Mouse (Mus musculus) embryonic facial prominence, embryonic 14.5 days (tissue): ENCODE data around the gene Pigm. TPM values are rescaled to one million over a fixed set of nuclear protein-coding genes. Genes with fewer than 3 reads are reported as not detected.

ENCODE experiments used
- ATAC-seq: fragments of 200-750 bp; cut with Nextera tagmentation; 2 replicates; pipeline ENCODE4 v1.8.0; 2017; ENCODE audit warnings: low read depth, moderate number of reproducible peaks, moderate TSS enrichment
- DNase-seq: peaks from one replicate; pipeline ENCODE4 v3.0.0-alpha.2; 2015; ENCODE audit warnings: low spot score
- H3K27ac ChIP-seq: fragments of 300-500 bp; sonication (generic); replicated peaks from 2 replicates; pipeline ENCODE4 v1.5.1; 2014; ENCODE audit warnings: low read depth, mild to moderate bottlenecking, low read length, moderate library complexity
- H3K27me3 ChIP-seq: fragments of 300-500 bp; sonication (generic); replicated peaks from 2 replicates; pipeline ENCODE4 v1.6.1; 2014; ENCODE audit warnings: low read length; ENCODE audit not compliant: control insufficient read depth, insufficient read depth
- H3K36me3 ChIP-seq: fragments of 300-500 bp; sonication (generic); 2 replicates; pipeline ENCODE4 v1.6.1; 2014; ENCODE audit warnings: low read length, mixed read lengths; ENCODE audit not compliant: control insufficient read depth, insufficient read depth
- H3K4me1 ChIP-seq: fragments of 300-500 bp; sonication (generic); 2 replicates; pipeline ENCODE4 v1.6.1; 2014; ENCODE audit warnings: antibody characterized with exemption, low read length; ENCODE audit not compliant: control insufficient read depth, insufficient read depth
- H3K4me2 ChIP-seq: fragments of 300-500 bp; sonication (generic); 2 replicates; pipeline ENCODE4 v1.6.1; 2014; ENCODE audit warnings: low read depth, mild to moderate bottlenecking, low read length, moderate library complexity, mixed read lengths
- H3K4me3 ChIP-seq: fragments of 300-500 bp; sonication (generic); 2 replicates; pipeline ENCODE4 v1.5.1; 2014; ENCODE audit warnings: low read depth, mild to moderate bottlenecking, low read length
- H3K9ac ChIP-seq: fragments of 300-500 bp; sonication (generic); 2 replicates; pipeline ENCODE4 v1.6.1; 2014; ENCODE audit warnings: low read depth, mild to moderate bottlenecking, low read length, moderate library complexity, mixed read lengths
- H3K9me3 ChIP-seq: fragments of 300-500 bp; sonication (generic); 2 replicates; pipeline ENCODE4 v1.6.1; 2016; ENCODE audit warnings: low read length; ENCODE audit not compliant: control insufficient read depth
- WGBS: fragments of 180-500 bp; shearing (Covaris S2); extraction: QIAGEN DNeasy Blood & Tissue Kit; methylation state at CpG from one replicate; pipeline ENCODE4 v1.1.7; 2014; 5-methylcytosine and 5-hydroxymethylcytosine counted together
- polyA plus RNA-seq: library from polyadenylated mRNA; unstranded; fragments of >200 nt; fragmentation: Nextera tagmentation; extraction: Ambion mirVana; gene quantifications from 2 replicates; pipeline ENCODE4 v1.2.1, GENCODE M21; 2014

Pigm gene
- polyA plus RNA-seq: 6.9 and 7.2 TPM in 2 replicates

- peak; percentile 99 for ATAC-seq
- H3K4me1 ChIP-seq: peaks cover 16% of the 10 kb centered on the region
- peak within 1 kb of the TSS; percentile 96 for H3K4me2 ChIP-seq
- peak within 1 kb of the TSS; percentile 84 for H3K27ac ChIP-seq
- H3K36me3 ChIP-seq: peaks cover 16% of the 10 kb centered on the region
- DNase-seq: peak; percentile 99
- H3K4me3 ChIP-seq: peak within 1 kb of the TSS; percentile 98
- peak within 1 kb of the TSS; percentile 86 for H3K9ac ChIP-seq
- WGBS: under 1% methylated on average over 29 of the region's 39 CpGs
- H3K9me3 ChIP-seq: no peaks in the 10 kb centered on the region
- no peaks in the 10 kb centered on the region for H3K27me3 ChIP-seq
Measured at GRCm38 (mm10) chr1:172376198-172376667, at the start of gene Pigm. TSS of gene Pigm (plus strand) at chr1:172376546.

DNA sequence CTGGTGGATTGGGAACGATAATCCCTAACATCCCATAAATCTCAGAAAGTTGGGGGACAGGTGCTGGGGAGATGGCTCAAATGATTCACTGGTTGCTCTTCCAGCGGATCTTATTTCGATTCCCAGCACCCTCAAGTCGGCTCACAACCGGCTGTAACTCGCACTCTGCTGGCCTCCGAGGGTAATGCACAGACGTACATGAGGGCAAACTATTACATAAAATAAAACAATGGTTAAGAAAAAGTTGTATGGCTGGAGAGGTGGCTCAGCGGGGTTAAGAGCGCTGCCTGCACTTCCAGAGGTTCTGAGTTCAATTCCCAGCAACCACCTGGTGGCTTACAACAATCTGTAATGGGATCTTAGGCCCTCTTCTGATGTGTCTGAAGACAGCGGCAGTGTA lies 49.7 kb upstream of the Pigm start:
- H3K4me2 ChIP-seq: peak overlapping the region; percentile 81
- H3K9ac ChIP-seq: peak overlapping the region; percentile 55; the same call in 1 of the 2 replicates
- DNase-seq: no peak
- no peak for ATAC-seq
- peaks cover 50% of the 10 kb centered on the region for H3K27me3 ChIP-seq
- H3K9me3 ChIP-seq: 0 out of 2 replicates have a peak, but pooled peaks cover 5% of the 10 kb centered on the region
- H3K36me3 ChIP-seq: no peaks in the 10 kb centered on the region
- H3K4me3 ChIP-seq: peak overlapping the region; percentile 47
- 62% methylated on average over 11 of the region's 11 CpGs for WGBS
- no peaks in the 10 kb centered on the region for H3K4me1 ChIP-seq
- no peak overlapping the region for H3K27ac ChIP-seq

DNA sequence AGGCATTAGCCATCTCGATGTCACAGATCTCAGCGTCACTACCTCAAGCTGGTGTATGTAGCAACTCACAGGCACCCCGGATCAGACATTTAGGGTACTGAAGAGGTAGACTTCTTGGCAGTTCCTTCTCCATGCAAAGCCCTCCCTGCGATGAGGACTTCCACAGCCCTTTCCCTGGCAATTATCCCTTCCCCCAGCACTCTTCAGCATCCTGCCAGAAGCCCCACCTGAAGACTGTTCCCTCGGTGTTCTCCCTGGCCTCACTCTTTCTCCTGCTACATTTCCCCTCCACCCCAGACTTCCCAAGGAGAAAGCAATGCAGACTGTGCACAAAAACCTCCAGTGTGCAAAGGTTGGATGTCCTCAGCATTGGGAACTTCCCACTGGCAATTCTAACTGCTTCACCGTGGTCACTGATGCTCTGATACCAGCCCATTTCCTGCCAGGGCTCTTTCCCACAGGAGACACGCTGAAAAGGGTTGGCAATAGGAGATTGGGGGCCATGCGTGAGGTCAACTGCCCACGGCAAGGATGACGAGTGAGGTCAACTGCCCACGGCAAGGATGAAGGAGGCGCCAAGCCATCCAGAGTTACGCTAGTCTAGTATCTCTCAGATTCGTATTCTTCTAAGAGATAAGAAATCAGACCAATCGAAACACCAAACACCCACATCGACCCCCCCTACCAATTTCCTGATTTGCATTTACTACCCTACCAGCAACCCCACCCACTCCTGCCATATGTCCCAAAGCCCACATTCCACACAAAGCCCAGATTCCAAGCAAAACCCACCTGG lies 48.9 kb upstream of the Pigm start:
- Histone ChIP-seq H3K9me3 (0 out of 2 replicates have a peak, but pooled peaks cover 5% of the 10 kb centered on the region), H3K27me3 (peaks cover 50% of the 10 kb centered on the region), H3K9ac (no peak overlapping the region), H3K4me1 (no peaks in the 10 kb centered on the region), H3K4me3 (no peak overlapping the region), H3K27ac (no peak overlapping the region), H3K36me3 (no peaks in the 10 kb centered on the region), H3K4me2 (no peak overlapping the region)
- ATAC-seq (no peak), DNase-seq (no peak)
- 83% methylated on average over 16 of the region's 16 CpGs for WGBS

DNA sequence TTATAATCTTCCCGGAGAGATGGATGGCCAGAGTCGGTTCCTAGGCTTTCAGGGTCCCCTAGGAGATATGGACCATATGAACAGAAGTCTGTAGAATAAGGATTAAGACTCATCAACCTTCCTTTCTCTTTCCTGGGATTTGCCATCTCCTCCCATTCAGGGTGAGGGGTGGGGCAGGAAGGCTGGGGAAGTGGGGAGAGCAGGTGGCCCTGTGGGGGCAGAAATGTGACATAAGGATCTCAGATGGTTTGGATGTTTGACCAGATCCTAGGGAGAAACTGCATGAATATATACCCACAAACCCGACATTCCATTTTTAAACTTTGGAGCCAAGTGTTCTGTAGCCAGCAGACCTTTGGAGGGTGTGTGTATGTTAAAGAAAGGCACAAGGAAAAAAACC lies 48.3 kb upstream of the Pigm start:
- Histone ChIP-seq H3K36me3 (no peaks in the 10 kb centered on the region), H3K9ac (no peak overlapping the region), H3K27me3 (peaks cover 50% of the 10 kb centered on the region), H3K4me3 (no peak overlapping the region), H3K4me1 (no peaks in the 10 kb centered on the region), H3K4me2 (no peak overlapping the region), H3K27ac (no peak overlapping the region), H3K9me3 (0 out of 2 replicates have a peak, but pooled peaks cover 5% of the 10 kb centered on the region)
- DNase-seq: no peak
- no peak for ATAC-seq
- 69% methylated on average over 3 of the region's 3 CpGs for WGBS

DNA sequence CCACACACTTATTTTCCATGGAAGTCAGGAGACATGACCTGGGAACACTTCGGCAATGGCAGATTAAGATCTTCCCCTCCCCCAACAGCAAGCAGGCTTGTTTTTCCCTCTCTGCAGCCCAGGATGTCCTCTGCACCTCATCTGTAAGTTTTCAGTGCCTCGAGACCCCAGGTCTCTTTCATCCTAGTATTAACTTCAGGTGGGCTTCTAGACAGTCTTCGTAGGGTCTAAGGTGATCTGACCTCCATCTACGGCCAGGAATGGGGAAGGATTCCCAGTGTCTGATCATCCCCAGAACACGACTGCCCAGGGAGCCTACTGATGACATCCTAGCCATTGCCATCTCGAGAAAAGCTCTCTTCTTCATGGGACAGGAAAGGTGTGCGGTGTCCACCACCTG lies 47.9 kb upstream of the Pigm start:
- Histone ChIP-seq H3K4me2 (no peak overlapping the region), H3K36me3 (no peaks in the 10 kb centered on the region), H3K9ac (no peak overlapping the region), H3K27ac (no peak overlapping the region), H3K27me3 (peaks cover 52% of the 10 kb centered on the region), H3K4me3 (no peak overlapping the region), H3K9me3 (0 out of 2 replicates have a peak, but pooled peaks cover 5% of the 10 kb centered on the region), H3K4me1 (no peaks in the 10 kb centered on the region)
- ATAC-seq (no peak), DNase-seq (no peak)
- WGBS: 74% methylated on average over 7 of the region's 7 CpGs

DNA sequence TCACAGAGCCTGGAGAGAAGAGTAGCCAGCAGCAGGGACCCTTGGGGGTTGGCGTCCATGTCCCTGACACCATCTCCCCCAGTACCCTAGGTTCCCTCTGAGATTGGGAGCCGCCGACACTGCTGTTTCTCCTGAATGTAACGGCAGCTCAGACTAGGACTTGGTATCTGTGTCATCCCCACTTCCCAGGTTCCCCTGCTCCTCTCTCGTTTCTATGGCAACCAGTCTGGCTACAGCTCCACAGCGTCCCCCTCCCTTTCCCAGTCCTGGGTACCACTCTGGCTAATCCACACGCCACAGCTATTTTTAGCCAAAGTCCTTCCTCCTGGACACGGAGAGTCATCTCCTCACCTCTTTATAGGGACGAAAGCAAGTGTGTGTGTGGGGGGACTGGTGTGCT lies 47.2 kb upstream of the Pigm start, which contains the start of gene Kcnj9:
Gene Kcnj9 (minus strand): TSS at position 188 of the 400 bp plus-strand sequence.
- Histone ChIP-seq H3K27me3 (peaks cover 54% of the 10 kb centered on the region), H3K36me3 (no peaks in the 10 kb centered on the region), H3K4me2 (no peak within 1 kb of the TSS), H3K9me3 (0 out of 2 replicates have a peak, but pooled peaks cover 5% of the 10 kb centered on the region), H3K4me3 (no peak within 1 kb of the TSS; the same call in 1 of the 2 replicates), H3K27ac (no peak within 1 kb of the TSS), H3K9ac (0 out of 2 replicates have a peak within 1 kb of the TSS, but pooled peaks have one; percentile 19), H3K4me1 (no peaks in the 10 kb centered on the region)
- no peak for ATAC-seq
- 32% methylated on average over 9 of the region's 9 CpGs for WGBS
- no peak for DNase-seq

DNA sequence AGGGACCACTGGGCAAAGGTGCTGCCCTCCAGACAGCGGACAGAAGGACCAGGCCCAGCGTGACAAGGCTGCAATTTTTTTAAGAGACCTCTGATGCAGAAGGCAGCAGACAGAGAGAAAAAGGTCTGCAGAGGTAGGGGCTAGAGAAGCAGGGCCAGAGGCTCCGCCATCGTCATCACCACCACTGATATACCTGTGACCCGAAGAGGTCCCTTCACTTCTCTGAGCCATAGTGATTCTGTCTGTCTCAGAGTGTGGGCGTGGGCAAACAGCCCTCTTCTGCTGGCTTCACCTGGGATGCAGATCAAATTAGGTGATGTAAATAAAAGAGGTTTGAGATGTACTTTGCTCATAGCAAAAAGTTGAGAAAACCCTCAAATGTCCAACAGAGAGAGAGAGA lies 46.7 kb upstream of the Pigm start:
- no peak overlapping the region for H3K9ac ChIP-seq
- no peak overlapping the region for H3K4me3 ChIP-seq
- H3K27me3 ChIP-seq: peaks cover 54% of the 10 kb centered on the region
- no peaks in the 10 kb centered on the region for H3K4me1 ChIP-seq
- 0 out of 2 replicates have a peak, but pooled peaks cover 5% of the 10 kb centered on the region for H3K9me3 ChIP-seq
- H3K27ac ChIP-seq: no peak overlapping the region
- 69% methylated on average over 6 of the region's 6 CpGs for WGBS
- no peak for DNase-seq
- no peaks in the 10 kb centered on the region for H3K36me3 ChIP-seq
- ATAC-seq: no peak
- no peak overlapping the region for H3K4me2 ChIP-seq

- WGBS: 70% methylated on average over 8 of the region's 8 CpGs
- H3K27me3 ChIP-seq: peaks cover 36% of the 10 kb centered on the region
- H3K27ac ChIP-seq: no peak overlapping the region
- ATAC-seq: no peak
- no peaks in the 10 kb centered on the region for H3K36me3 ChIP-seq
- no peak for DNase-seq
- no peak overlapping the region for H3K4me2 ChIP-seq
- no peak overlapping the region for H3K4me3 ChIP-seq
- no peaks in the 10 kb centered on the region for H3K4me1 ChIP-seq
- H3K9ac ChIP-seq: no peak overlapping the region
- 0 out of 2 replicates have a peak, but pooled peaks cover 4% of the 10 kb centered on the region for H3K9me3 ChIP-seq
Measured at GRCm38 (mm10) chr1:172331422-172331947, 44.9 kb upstream of the Pigm start.
